Mouse (Mus musculus) hindbrain, embryonic 13.5 days (tissue): ENCODE measurements around the gene Mkln1. TPM values are rescaled to one million over a fixed set of nuclear protein-coding genes. Genes with fewer than 3 reads are reported as not detected.

Source experiments
- ATAC-seq: fragments of 200-750 bp; cut with Nextera tagmentation; 2 replicates; pipeline ENCODE4 v1.8.0; 2017; ENCODE audit warnings: moderate TSS enrichment; ENCODE audit not compliant: low FRiP score
- H3K27ac ChIP-seq: fragments of 300-500 bp; sonication (generic); 2 replicates; pipeline ENCODE4 v1.5.1; 2015; ENCODE audit warnings: inconsistent platforms, mild to moderate bottlenecking, moderate library complexity
- H3K27me3 ChIP-seq: fragments of 300-500 bp; sonication (generic); 2 replicates; pipeline ENCODE4 v1.6.1; 2015; ENCODE audit warnings: mild to moderate bottlenecking, inconsistent platforms
- H3K36me3 ChIP-seq: fragments of 300-500 bp; sonication (generic); 2 replicates; pipeline ENCODE4 v1.6.1; 2015; ENCODE audit warnings: mild to moderate bottlenecking, inconsistent platforms
- H3K4me1 ChIP-seq: fragments of 300-500 bp; sonication (generic); replicated peaks from 2 replicates; pipeline ENCODE4 v1.6.1; 2015; ENCODE audit warnings: inconsistent platforms
- H3K4me2 ChIP-seq: fragments of 300-500 bp; sonication (generic); 2 replicates; pipeline ENCODE4 v1.6.1; 2015; ENCODE audit warnings: inconsistent platforms, mild to moderate bottlenecking, moderate library complexity
- H3K4me3 ChIP-seq: fragments of 300-500 bp; sonication (generic); 2 replicates; pipeline ENCODE4 v1.5.1; 2015; ENCODE audit warnings: mild to moderate bottlenecking, inconsistent platforms
- H3K9ac ChIP-seq: fragments of 300-500 bp; sonication (generic); 2 replicates; pipeline ENCODE4 v1.6.1; 2015; ENCODE audit warnings: mild to moderate bottlenecking, inconsistent platforms
- H3K9me3 ChIP-seq: fragments of 300-500 bp; sonication (generic); 2 replicates; pipeline ENCODE4 v1.6.1; 2016; ENCODE audit warnings: inconsistent platforms
- WGBS: fragments of 180-500 bp; shearing (Covaris S2); methylation state at CpG from one replicate; pipeline ENCODE4 v1.1.7; 2015; 5-methylcytosine and 5-hydroxymethylcytosine counted together
- polyA plus RNA-seq: library from polyadenylated mRNA; unstranded; fragments of >200 nt; fragmentation: Nextera tagmentation; extraction: Ambion mirVana; gene quantifications from 2 replicates; pipeline ENCODE4 v1.2.1, GENCODE M21; 2015

The Mkln1 gene
- polyA plus RNA-seq, 1 experiment from 2014 or later, result 156 TPM

- WGBS, result 74% methylated on average over 2 of the region's 2 CpGs
- no peak for ATAC-seq
Observed at GRCm38 (mm10) chr6:31495122-31495731, 96.7 kb downstream of the Mkln1 start.

GRCm38 (mm10) chr6:31496227-31496626 lies 97.7 kb downstream of the Mkln1 start:
- H3K4me2 ChIP-seq, result no peak overlapping the region
- H3K27ac ChIP-seq, result no peak overlapping the region
- no peak for ATAC-seq
- no peak overlapping the region for H3K4me3 ChIP-seq
- no peaks in the 10 kb centered on the region for H3K9me3 ChIP-seq
- H3K4me1 ChIP-seq, result no peaks in the 10 kb centered on the region
- H3K9ac ChIP-seq, result no peak overlapping the region
- 82% methylated on average over 2 of the region's 2 CpGs for WGBS
- H3K36me3 ChIP-seq, result peaks cover 24% of the 10 kb centered on the region
- H3K27me3 ChIP-seq, result no peaks in the 10 kb centered on the region

More at GRCm38 (mm10) chr6:31495122-31495731, 96.7 kb downstream of the Mkln1 start:
- peaks cover 27% of the 10 kb centered on the region for H3K36me3 ChIP-seq
- H3K27ac ChIP-seq, result no peak overlapping the region
- H3K9me3 ChIP-seq, result no peaks in the 10 kb centered on the region
- no peak overlapping the region for H3K9ac ChIP-seq
- H3K27me3 ChIP-seq, result no peaks in the 10 kb centered on the region
- no peak overlapping the region for H3K4me3 ChIP-seq
- H3K4me2 ChIP-seq, result no peak overlapping the region
- no peaks in the 10 kb centered on the region for H3K4me1 ChIP-seq

GRCm38 (mm10) chr6:31499836-31500235 lies 101.3 kb downstream of the Mkln1 start:
- Histone ChIP-seq H3K4me1 (no peaks in the 10 kb centered on the region), H3K9ac (no peak overlapping the region), H3K36me3 (peaks cover 33% of the 10 kb centered on the region), H3K9me3 (no peaks in the 10 kb centered on the region), H3K4me2 (no peak overlapping the region), H3K4me3 (no peak overlapping the region), H3K27me3 (no peaks in the 10 kb centered on the region), H3K27ac (no peak overlapping the region)
- no peak for ATAC-seq
- WGBS, result 90% methylated on average over 10 of the region's 10 CpGs

- Histone ChIP-seq H3K4me1 (no peaks in the 10 kb centered on the region), H3K4me2 (no peak overlapping the region), H3K27me3 (no peaks in the 10 kb centered on the region), H3K27ac (no peak overlapping the region), H3K9me3 (no peaks in the 10 kb centered on the region), H3K4me3 (no peak overlapping the region), H3K9ac (no peak overlapping the region), H3K36me3 (peaks cover 33% of the 10 kb centered on the region)
- 70% methylated on average over 2 of the region's 2 CpGs for WGBS
- ATAC-seq, result no peak
Observed at GRCm38 (mm10) chr6:31500260-31500659, 101.7 kb downstream of the Mkln1 start.

GRCm38 (mm10) chr6:31500691-31501090 lies 102.2 kb downstream of the Mkln1 start:
- H3K4me1 ChIP-seq, result no peaks in the 10 kb centered on the region
- no peaks in the 10 kb centered on the region for H3K9me3 ChIP-seq
- no peak overlapping the region for H3K27ac ChIP-seq
- ATAC-seq, result no peak
- peaks cover 33% of the 10 kb centered on the region for H3K36me3 ChIP-seq
- H3K4me3 ChIP-seq, result no peak overlapping the region
- H3K9ac ChIP-seq, result no peak overlapping the region
- no peaks in the 10 kb centered on the region for H3K27me3 ChIP-seq
- no peak overlapping the region for H3K4me2 ChIP-seq

- H3K4me3 ChIP-seq, result no peak overlapping the region
- H3K4me1 ChIP-seq, result no peaks in the 10 kb centered on the region
- H3K27ac ChIP-seq, result no peak overlapping the region; the same call in 1 of the 2 replicates
- H3K4me2 ChIP-seq, result no peak overlapping the region
- no peak overlapping the region for H3K9ac ChIP-seq
- H3K36me3 ChIP-seq, result peaks cover 22% of the 10 kb centered on the region
- H3K9me3 ChIP-seq, result no peaks in the 10 kb centered on the region
- ATAC-seq, result no peak
- H3K27me3 ChIP-seq, result no peaks in the 10 kb centered on the region
- WGBS, result 96% methylated on average over 2 of the region's 2 CpGs
Observed at GRCm38 (mm10) chr6:31502614-31503013, 104.1 kb downstream of the Mkln1 start.

GRCm38 (mm10) chr6:31513726-31514125 lies 115.2 kb downstream of the Mkln1 start:
- peaks cover 5% of the 10 kb centered on the region for H3K36me3 ChIP-seq
- no peak overlapping the region for H3K27ac ChIP-seq
- H3K4me1 ChIP-seq, result peaks cover 11% of the 10 kb centered on the region; the same call in 1 of the 2 replicates
- 82% methylated on average over 6 of the region's 6 CpGs for WGBS
- H3K9me3 ChIP-seq, result no peaks in the 10 kb centered on the region
- no peak overlapping the region for H3K4me3 ChIP-seq
- H3K27me3 ChIP-seq, result no peaks in the 10 kb centered on the region
- no peak overlapping the region for H3K9ac ChIP-seq
- no peak for ATAC-seq
- no peak overlapping the region for H3K4me2 ChIP-seq

- ATAC-seq, result no peak
- Histone ChIP-seq H3K4me2 (no peak overlapping the region), H3K4me1 (peaks cover 22% of the 10 kb centered on the region), H3K9me3 (no peaks in the 10 kb centered on the region), H3K4me3 (no peak overlapping the region), H3K36me3 (peaks cover 8% of the 10 kb centered on the region), H3K27me3 (no peaks in the 10 kb centered on the region), H3K27ac (peak overlapping the region; percentile 1; the same call in 1 of the 2 replicates), H3K9ac (no peak overlapping the region)
- WGBS, result 61% methylated on average over 9 of the region's 9 CpGs
Observed at GRCm38 (mm10) chr6:31517681-31518337, 119.3 kb downstream of the Mkln1 start.

- Histone ChIP-seq H3K4me3 (no peak overlapping the region), H3K36me3 (peaks cover 13% of the 10 kb centered on the region), H3K27me3 (no peaks in the 10 kb centered on the region), H3K9me3 (no peaks in the 10 kb centered on the region), H3K9ac (no peak overlapping the region), H3K27ac (peak overlapping the region; percentile 1; the same call in 1 of the 2 replicates), H3K4me1 (peaks cover 27% of the 10 kb centered on the region), H3K4me2 (no peak overlapping the region)
- ATAC-seq, result no peak
- WGBS, result 82% methylated on average over 2 of the region's 2 CpGs
Observed at GRCm38 (mm10) chr6:31518338-31518698, 119.8 kb downstream of the Mkln1 start.

- WGBS, result 77% methylated on average over 8 of the region's 8 CpGs
Observed at GRCm38 (mm10) chr6:31519001-31519471, 120.5 kb downstream of the Mkln1 start.

GRCm38 (mm10) chr6:31520486-31521215 lies 122.1 kb downstream of the Mkln1 start:
- peaks cover 30% of the 10 kb centered on the region for H3K4me1 ChIP-seq
- no peak overlapping the region for H3K4me3 ChIP-seq
- no peak overlapping the region for H3K4me2 ChIP-seq
- H3K9me3 ChIP-seq, result no peaks in the 10 kb centered on the region
- ATAC-seq, result no peak
- 82% methylated on average over 7 of the region's 7 CpGs for WGBS
- no peak overlapping the region for H3K9ac ChIP-seq
- peaks cover 35% of the 10 kb centered on the region for H3K36me3 ChIP-seq
- H3K27ac ChIP-seq, result peak overlapping the region; percentile 14; the same call in 1 of the 2 replicates
- no peaks in the 10 kb centered on the region for H3K27me3 ChIP-seq

More at GRCm38 (mm10) chr6:31519001-31519471, 120.5 kb downstream of the Mkln1 start:
- Histone ChIP-seq H3K4me1 (peaks cover 30% of the 10 kb centered on the region), H3K9ac (no peak overlapping the region), H3K4me2 (no peak overlapping the region), H3K36me3 (peaks cover 20% of the 10 kb centered on the region), H3K4me3 (no peak overlapping the region), H3K9me3 (no peaks in the 10 kb centered on the region), H3K27ac (no peak overlapping the region), H3K27me3 (no peaks in the 10 kb centered on the region)
- no peak for ATAC-seq

GRCm38 (mm10) chr6:31521491-31522355 lies 123.2 kb downstream of the Mkln1 start:
- no peaks in the 10 kb centered on the region for H3K27me3 ChIP-seq
- ATAC-seq, result no peak
- WGBS, result 87% methylated on average over 8 of the region's 8 CpGs
- no peak overlapping the region for H3K27ac ChIP-seq
- H3K4me3 ChIP-seq, result no peak overlapping the region
- peaks cover 30% of the 10 kb centered on the region for H3K4me1 ChIP-seq
- H3K36me3 ChIP-seq, result peaks cover 45% of the 10 kb centered on the region
- H3K9me3 ChIP-seq, result no peaks in the 10 kb centered on the region
- H3K9ac ChIP-seq, result no peak overlapping the region
- no peak overlapping the region for H3K4me2 ChIP-seq
